Mouse (Mus musculus) testis, adult 2 months (tissue): ENCODE data around the gene Gm45902. TPM values are rescaled to one million over a fixed set of nuclear protein-coding genes. Genes with fewer than 3 reads are reported as not detected.

ENCODE experiments used
- H3K27ac ChIP-seq: fragments of 200-500 bp; 2 replicates; pipeline ENCODE4 v1.5.1; 2012; ENCODE audit warnings: low read depth, low read length; ENCODE audit not compliant: control insufficient read depth, insufficient read depth
- H3K27me3 ChIP-seq: fragments of 200-500 bp; 2 replicates; pipeline ENCODE4 v1.6.1; 2012; ENCODE audit warnings: mild to moderate bottlenecking, low read length, moderate library complexity; ENCODE audit not compliant: control insufficient read depth, insufficient read depth
- H3K36me3 ChIP-seq: fragments of 200-500 bp; 2 replicates; pipeline ENCODE4 v1.6.1; 2012; ENCODE audit warnings: mild to moderate bottlenecking, low read length; ENCODE audit not compliant: control insufficient read depth, insufficient read depth
- H3K4me1 ChIP-seq: fragments of 200-500 bp; 2 replicates; pipeline ENCODE4 v1.6.1; 2012; ENCODE audit warnings: low read length; ENCODE audit not compliant: control insufficient read depth, insufficient read depth
- H3K4me3 ChIP-seq: fragments of 200-500 bp; 2 replicates; pipeline ENCODE4 v1.5.1; 2012; ENCODE audit warnings: low read depth, mild to moderate bottlenecking, low read length, moderate library complexity, mixed read lengths; ENCODE audit not compliant: control insufficient read depth
- CTCF ChIP-seq: fragments of 200-500 bp; IDR thresholded peaks from 2 replicates; pipeline ENCODE4 v1.5.1; 2012; ENCODE audit warnings: low read depth, mild to moderate bottlenecking, inconsistent platforms, low read length, moderate library complexity; ENCODE audit not compliant: control insufficient read depth, insufficient read depth, insufficient replicate concordance
- POLR2A ChIP-seq: fragments of 200-500 bp; IDR thresholded peaks from 2 replicates; pipeline ENCODE4 v1.6.1; 2012; ENCODE audit warnings: low read depth, mild to moderate bottlenecking, inconsistent platforms, low read length, moderate library complexity; ENCODE audit not compliant: control insufficient read depth
- polyA plus RNA-seq: library from polyadenylated mRNA; depleted of rRNA; stranded (reverse); fragments of >200 nt; gene quantifications from 2 replicates; pipeline ENCODE4 v1.2.3, GENCODE M21; 2012; rRNA removed

Gene Gm45902
- polyA plus RNA-seq, 1 experiment = 0.48 TPM

- Histone ChIP-seq H3K4me3 (peak overlapping the region; percentile 94), H3K27me3 (no peaks in the 10 kb centered on the region), H3K4me1 (no peaks in the 10 kb centered on the region; the same call in none of the 2 replicates), H3K36me3 (no peaks in the 10 kb centered on the region; the same call in 1 of the 2 replicates), H3K27ac (peak overlapping the region; percentile 84)
- TF ChIP-seq POLR2A = no peak
- no peak for TF ChIP-seq CTCF
Measured at GRCm38 (mm10) chr2:3473891-3474290, 38.7 kb downstream of the Gm45902 start.

GRCm38 (mm10) chr2:3456590-3456989 lies 56.0 kb downstream of the Gm45902 start:
- peaks cover 2% of the 10 kb centered on the region; the same call in 1 of the 2 replicates for H3K36me3 ChIP-seq
- no peak overlapping the region for H3K4me3 ChIP-seq
- no peak overlapping the region for H3K27ac ChIP-seq
- H3K4me1 ChIP-seq = no peaks in the 10 kb centered on the region
- no peaks in the 10 kb centered on the region for H3K27me3 ChIP-seq
- TF ChIP-seq CTCF = no peak

Other genes starting within 250 kb of the Gm45902 start
- gene Nmt2, start 228.6 kb downstream of the Gm45902 start, polyA plus RNA-seq = 24.0 and 25.3 TPM in 2 replicates
- gene Rpp38, start 180.1 kb downstream of the Gm45902 start, polyA plus RNA-seq = 18.4 and 21.0 TPM in 2 replicates
- 0.33 and 20.7 TPM in 2 replicates for gene Acbd7, start 176.6 kb downstream of the Gm45902 start, polyA plus RNA-seq
- 0.61 and 0.68 TPM in 2 replicates for gene Olah, start 115.6 kb downstream of the Gm45902 start, polyA plus RNA-seq
- gene Meig1, start 90.1 kb downstream of the Gm45902 start, polyA plus RNA-seq = 1,007 and 1,294 TPM in 2 replicates
- gene Dclre1c, start 88.7 kb downstream of the Gm45902 start, polyA plus RNA-seq = 5.6 and 6.4 TPM in 2 replicates
- 5.5 and 8.2 TPM in 2 replicates for gene Suv39h2, start 37.8 kb downstream of the Gm45902 start, polyA plus RNA-seq
- 14.5 and 16.9 TPM in 2 replicates for gene Hspa14, start within 50 bp of the Gm45902 start, polyA plus RNA-seq
- 1.9 and 2.1 TPM in 2 replicates for gene Cdnf, start 240 bp upstream of the Gm45902 start, polyA plus RNA-seq
- gene Fam107b, start 57.7 kb upstream of the Gm45902 start, polyA plus RNA-seq = 75.0 and 75.1 TPM in 2 replicates